Mouse (Mus musculus) heart, adult 9 months (tissue): ENCODE results near the gene Ccdc43.

ENCODE experiments used
- DNase-seq, 2 experiments: peaks; one replicate each; pipeline ENCODE4 v3.0.0; 2022; ENCODE audit warnings: low spot score in 2 of 2

Gene Ccdc43

GRCm38 (mm10) chr11:102665151-102665550, 32.4 kb downstream of the Ccdc43 start:
- no peak for DNase-seq

- no peak for DNase-seq
Measured at GRCm38 (mm10) chr11:102663416-102663815, 34.2 kb downstream of the Ccdc43 start, which contains the start of gene Meioc. Gene Meioc, plus strand, starts transcription at chr11:102663716.

- DNase-seq = no peak
Measured at GRCm38 (mm10) chr11:102656931-102657330, 40.7 kb downstream of the Ccdc43 start.

DNA sequence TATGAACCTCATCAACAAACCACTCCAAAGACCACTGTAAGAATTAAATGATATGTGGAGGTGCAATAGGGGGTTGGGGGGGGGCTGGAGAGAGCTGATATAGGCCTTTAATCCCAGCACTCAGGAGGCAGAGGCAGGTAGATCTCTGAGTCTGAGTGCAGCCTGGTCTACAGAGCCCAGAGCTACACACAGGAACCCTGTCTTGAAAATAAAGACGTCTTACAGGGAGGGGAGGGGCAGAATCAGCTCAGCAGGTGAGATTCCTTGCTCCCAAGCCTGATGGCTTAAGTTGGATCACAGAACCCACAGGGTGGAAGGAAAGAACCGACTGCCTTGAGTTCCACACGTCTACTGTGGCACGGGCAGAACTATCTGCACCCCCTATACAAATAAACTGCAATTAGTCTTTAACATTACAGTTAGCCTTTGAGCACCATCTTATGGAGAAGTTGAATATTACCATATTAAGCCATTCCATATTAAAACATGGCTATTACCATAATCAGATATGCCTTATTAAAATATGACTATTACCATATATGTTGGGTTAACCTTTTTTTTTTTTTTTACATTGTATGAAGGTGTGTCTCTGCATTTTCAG, 41.2 kb downstream of the Ccdc43 start:
- DNase-seq = no peak

- no peak for DNase-seq
Measured at GRCm38 (mm10) chr11:102655888-102656287, 41.7 kb downstream of the Ccdc43 start.

DNA sequence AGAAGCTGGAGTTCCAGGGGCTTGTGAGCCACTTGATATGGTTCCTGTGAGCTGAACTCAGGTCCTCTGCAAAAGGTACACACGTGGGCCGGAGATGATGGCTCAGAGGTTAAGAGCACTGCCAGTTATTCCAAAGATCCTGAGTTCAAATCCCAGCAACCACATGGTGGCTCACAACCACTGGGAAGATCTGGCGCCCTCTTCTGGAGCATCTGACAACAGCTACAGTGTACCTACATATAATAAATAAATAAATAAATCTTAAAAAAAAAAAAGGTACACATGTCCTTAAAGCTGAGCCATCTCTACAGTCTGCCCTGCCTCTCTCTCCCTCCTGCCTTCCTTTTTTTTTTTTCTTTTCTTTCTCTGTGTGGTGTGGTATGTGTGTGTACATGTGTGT, 44.7 kb downstream of the Ccdc43 start:
- DNase-seq = no peak

GRCm38 (mm10) chr11:102651381-102651780, 46.2 kb downstream of the Ccdc43 start:
- DNase-seq = peak in 1 of 2 experiments; percentile 52

GRCm38 (mm10) chr11:102647885-102648284, 49.7 kb downstream of the Ccdc43 start:
- no peak for DNase-seq

DNA sequence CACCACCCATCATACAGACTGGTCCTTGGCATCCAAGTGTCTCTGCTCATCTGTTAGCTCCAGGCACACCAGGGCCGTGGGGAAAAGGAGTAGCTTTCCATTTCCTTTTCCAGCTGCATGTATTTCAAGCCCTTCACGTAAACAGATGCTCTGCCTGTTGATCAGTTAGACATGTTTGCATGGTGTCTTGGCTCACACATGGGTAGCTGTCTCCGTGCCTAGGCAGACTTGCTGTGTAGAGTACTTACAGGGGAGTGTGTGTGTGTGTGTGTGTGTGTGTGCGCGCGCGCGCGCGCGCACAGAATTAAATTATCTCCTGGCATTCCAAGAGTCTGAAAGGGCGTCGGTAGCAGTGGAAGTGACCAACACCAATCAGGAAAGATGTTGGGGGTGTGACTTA, 51.4 kb downstream of the Ccdc43 start:
- DNase-seq = no peak

DNA sequence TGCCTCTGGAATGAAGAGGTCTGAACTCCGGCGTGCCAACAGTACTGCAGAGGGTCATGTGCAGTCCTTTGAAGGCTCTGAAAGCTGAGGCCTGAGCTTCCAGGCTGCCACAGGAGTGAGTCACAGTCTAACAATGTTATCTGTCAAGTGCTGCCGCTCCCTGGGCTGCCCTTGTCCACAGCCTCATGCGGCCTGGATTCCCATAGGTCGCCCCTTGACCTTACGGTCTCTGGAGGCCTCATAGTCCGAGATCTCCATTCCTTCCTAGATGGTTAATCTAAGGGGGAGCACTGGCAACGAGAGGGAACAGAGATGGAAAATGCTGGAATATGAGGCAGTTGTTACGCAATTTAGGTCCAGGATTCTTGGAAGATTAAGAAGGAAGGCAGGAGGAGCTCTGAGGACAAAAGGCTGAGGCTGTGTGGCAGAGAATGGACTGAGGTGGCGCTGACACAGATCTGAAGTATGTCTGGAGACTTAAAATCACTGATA, 53.6 kb downstream of the Ccdc43 start:
- peak; percentile 49 to 70 for DNase-seq

GRCm38 (mm10) chr11:102636887-102637286, 60.7 kb downstream of the Ccdc43 start:
- no peak for DNase-seq
